Mouse (Mus musculus) olfactory bulb, adult 2 months (tissue): ENCODE measurements around the gene Sgf29. TPM values are rescaled to one million over a fixed set of nuclear protein-coding genes. Genes with fewer than 3 reads are reported as not detected.
"Not testable (repeated sequence)": the region's sequence is repeated elsewhere in the genome, so short reads cannot be mapped to it uniquely, and the experiment has no call there.

ENCODE experiments used
- H3K27ac ChIP-seq: fragments of 200-500 bp; 2 replicates; pipeline ENCODE4 v1.5.1; 2012; ENCODE audit warnings: low read depth, low read length; ENCODE audit not compliant: insufficient read depth
- H3K4me1 ChIP-seq: fragments of 200-500 bp; 2 replicates; pipeline ENCODE4 v1.6.1; 2012; ENCODE audit warnings: low read length; ENCODE audit not compliant: control insufficient read depth, insufficient read depth
- H3K4me3 ChIP-seq: fragments of 200-500 bp; 2 replicates; pipeline ENCODE4 v1.5.1; 2012; ENCODE audit warnings: mild to moderate bottlenecking, low read depth, low read length, moderate library complexity; ENCODE audit not compliant: insufficient read depth
- CTCF ChIP-seq: fragments of 200-500 bp; IDR thresholded peaks from 2 replicates; pipeline ENCODE4 v1.5.1; 2012; ENCODE audit warnings: low read depth, mild to moderate bottlenecking, low read length, moderate library complexity; ENCODE audit not compliant: insufficient read depth
- POLR2A ChIP-seq: fragments of 200-500 bp; IDR thresholded peaks from 2 replicates; pipeline ENCODE4 v1.6.1; 2012; ENCODE audit warnings: mild to moderate bottlenecking, low read depth, low read length, moderate library complexity; ENCODE audit not compliant: insufficient read depth
- WGBS: fragments of 180-500 bp; shearing (Covaris S2); methylation state at CpG from one replicate; pipeline ENCODE4 v1.1.7; 2018; 5-methylcytosine and 5-hydroxymethylcytosine counted together
- polyA plus RNA-seq: library from polyadenylated mRNA; stranded (reverse); fragments of >200 nt; gene quantifications from 2 replicates; pipeline ENCODE4 v1.2.4, GENCODE M21; 2012; ENCODE audit warnings: low replicate concordance; ENCODE audit not compliant: missing spikeins, insufficient read depth, insufficient read length

Gene Sgf29
- polyA plus RNA-seq, 1 experiment = not detected

- TF ChIP-seq POLR2A = no peak
- no peak for TF ChIP-seq CTCF
- Histone ChIP-seq H3K27ac (no peak overlapping the region), H3K4me3 (no peak overlapping the region), H3K4me1 (peaks cover 5% of the 10 kb centered on the region; the same call in 1 of the 2 replicates)
- 96% methylated on average over 8 of the region's 8 CpGs for WGBS
Measured at GRCm38 (mm10) chr7:126675104-126675503, 26.0 kb downstream of the Sgf29 start.

- TF ChIP-seq CTCF = no peak
- no peak for TF ChIP-seq POLR2A
- WGBS = 26% methylated on average over 1 of the region's 1 CpGs
- Histone ChIP-seq H3K27ac (peak within 1 kb of the TSS; percentile 67), H3K4me3 (peak within 1 kb of the TSS; percentile 32), H3K4me1 (peaks cover 5% of the 10 kb centered on the region; the same call in 1 of the 2 replicates)
Measured at GRCm38 (mm10) chr7:126676207-126676606, 27.1 kb downstream of the Sgf29 start, which contains the start of gene Sult1a1. Gene Sult1a1, minus strand, starts transcription at chr7:126676432.

GRCm38 (mm10) chr7:126676631-126677220 lies 27.6 kb downstream of the Sgf29 start:
- WGBS = 81% methylated on average over 4 of the region's 4 CpGs

GRCm38 (mm10) chr7:126678545-126679341 lies 29.6 kb downstream of the Sgf29 start:
- Histone ChIP-seq H3K4me1 (peaks cover 5% of the 10 kb centered on the region; the same call in 1 of the 2 replicates), H3K27ac (no peak overlapping the region), H3K4me3 (no peak overlapping the region)
- 89% methylated on average over 8 of the region's 8 CpGs for WGBS
- TF ChIP-seq POLR2A = no peak
- no peak for TF ChIP-seq CTCF

More at GRCm38 (mm10) chr7:126676631-126677220, 27.6 kb downstream of the Sgf29 start:
- H3K4me1 ChIP-seq = peaks cover 5% of the 10 kb centered on the region; the same call in 1 of the 2 replicates
- H3K27ac ChIP-seq = peak overlapping the region; percentile 31
- no peak overlapping the region for H3K4me3 ChIP-seq
- no peak for TF ChIP-seq POLR2A
- TF ChIP-seq CTCF = no peak

- Histone ChIP-seq H3K4me3 (no peak overlapping the region), H3K27ac (no peak overlapping the region), H3K4me1 (peaks cover 5% of the 10 kb centered on the region; the same call in 1 of the 2 replicates)
- 91% methylated on average over 5 of the region's 5 CpGs for WGBS
- no peak for TF ChIP-seq POLR2A
Measured at GRCm38 (mm10) chr7:126679683-126680082, 30.6 kb downstream of the Sgf29 start.

GRCm38 (mm10) chr7:126681221-126681620 lies 32.1 kb downstream of the Sgf29 start:
- no peak overlapping the region for H3K27ac ChIP-seq
- H3K4me1 ChIP-seq = peaks cover 5% of the 10 kb centered on the region; the same call in 1 of the 2 replicates
- no peak for TF ChIP-seq CTCF
- TF ChIP-seq POLR2A = no peak
- H3K4me3 ChIP-seq = no peak overlapping the region
- 93% methylated on average over 5 of the region's 5 CpGs for WGBS

GRCm38 (mm10) chr7:126688156-126688555 lies 39.0 kb downstream of the Sgf29 start:
- not testable (repeated sequence) for H3K4me3 ChIP-seq, H3K27ac ChIP-seq, H3K4me1 ChIP-seq
- WGBS = 79% methylated on average over 4 of the region's 4 CpGs

- Histone ChIP-seq H3K4me1 (peaks cover 8% of the 10 kb centered on the region), H3K4me3 (no peak overlapping the region), H3K27ac (no peak overlapping the region)
- 90% methylated on average over 3 of the region's 3 CpGs for WGBS
- TF ChIP-seq CTCF (no peak), POLR2A (no peak)
Measured at GRCm38 (mm10) chr7:126689021-126689420, 39.9 kb downstream of the Sgf29 start.

GRCm38 (mm10) chr7:126690737-126691136 lies 41.6 kb downstream of the Sgf29 start:
- H3K4me3 ChIP-seq = no peak overlapping the region
- peaks cover 8% of the 10 kb centered on the region for H3K4me1 ChIP-seq
- no peak for TF ChIP-seq CTCF
- TF ChIP-seq POLR2A = no peak
- H3K27ac ChIP-seq = no peak overlapping the region
- 56% methylated on average over 3 of the region's 3 CpGs for WGBS

- Histone ChIP-seq H3K4me3 (no peak overlapping the region), H3K4me1 (peaks cover 13% of the 10 kb centered on the region), H3K27ac (no peak overlapping the region)
- 82% methylated on average over 5 of the region's 5 CpGs for WGBS
- TF ChIP-seq POLR2A (no peak), CTCF (no peak)
Measured at GRCm38 (mm10) chr7:126691676-126692075, 42.6 kb downstream of the Sgf29 start.
